Mouse (Mus musculus): ENCODE data around the gene Slc15a2.

Gene Slc15a2

DNA sequence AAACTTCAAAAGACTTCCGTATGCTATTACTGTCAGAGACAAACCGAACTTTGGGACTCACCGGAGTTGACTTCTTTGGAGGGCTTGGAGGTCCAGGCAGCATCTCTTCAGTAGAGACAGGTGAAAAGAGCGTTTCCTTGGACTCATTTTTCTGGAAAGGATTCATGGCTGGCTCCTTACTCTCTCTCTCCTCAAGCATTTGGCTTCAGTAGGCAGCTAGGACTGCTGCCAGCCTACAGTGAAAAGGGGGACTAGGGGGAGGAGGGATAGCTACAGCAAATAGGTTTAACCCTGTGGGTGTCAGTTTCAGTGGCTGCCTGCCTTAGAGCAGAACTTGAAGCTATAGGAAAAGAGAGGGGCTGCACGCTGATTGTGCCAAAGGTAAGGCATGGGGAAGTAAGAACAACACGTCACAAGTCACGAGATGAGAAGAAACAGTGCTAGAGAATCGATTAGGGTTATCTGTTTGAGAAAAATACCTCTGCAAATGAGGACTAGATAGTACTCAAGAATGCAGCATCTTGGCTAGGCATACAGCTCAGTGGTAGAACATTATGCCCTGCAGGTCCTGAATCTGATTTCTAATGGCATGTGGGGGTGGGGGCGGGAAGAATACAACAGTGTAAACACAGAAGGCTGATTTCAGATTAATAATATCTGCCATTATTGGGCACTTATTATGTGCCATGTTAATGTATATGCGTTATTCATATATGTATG is at the start of gene Slc15a2:
TSS of gene Slc15a2 (minus strand) at position 369 of the 720 bp plus-strand sequence.
- peak; percentile 92 to 94 for DNase-seq

DNA sequence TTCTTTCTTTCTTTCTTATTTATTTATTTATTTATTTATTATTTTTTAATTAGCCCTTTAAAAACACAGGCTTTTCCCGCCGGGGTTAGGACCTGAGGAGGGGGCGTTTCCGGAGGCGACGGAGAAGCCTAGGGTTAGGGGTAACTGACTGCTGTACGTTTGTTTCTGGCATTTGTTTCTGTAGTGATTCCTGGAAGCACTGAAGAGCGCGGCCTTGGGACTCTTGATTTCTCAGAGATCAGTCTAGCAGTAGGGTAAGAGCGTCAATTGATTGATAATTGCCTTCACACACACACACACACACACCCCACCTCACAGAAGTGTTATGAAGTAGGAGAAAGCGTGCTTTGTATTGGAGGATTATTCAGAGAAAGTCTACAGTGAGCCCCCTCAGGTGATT is 44.1 kb upstream of the Slc15a2 start:
- no peak for DNase-seq

- peak; percentile 92 to 95 for DNase-seq
Observed at GRCm38 (mm10) chr16:36828054-36828786, 43.5 kb upstream of the Slc15a2 start, which contains the start of gene Iqcb1. Gene Iqcb1, plus strand, starts transcription at chr16:36828385.

DNA sequence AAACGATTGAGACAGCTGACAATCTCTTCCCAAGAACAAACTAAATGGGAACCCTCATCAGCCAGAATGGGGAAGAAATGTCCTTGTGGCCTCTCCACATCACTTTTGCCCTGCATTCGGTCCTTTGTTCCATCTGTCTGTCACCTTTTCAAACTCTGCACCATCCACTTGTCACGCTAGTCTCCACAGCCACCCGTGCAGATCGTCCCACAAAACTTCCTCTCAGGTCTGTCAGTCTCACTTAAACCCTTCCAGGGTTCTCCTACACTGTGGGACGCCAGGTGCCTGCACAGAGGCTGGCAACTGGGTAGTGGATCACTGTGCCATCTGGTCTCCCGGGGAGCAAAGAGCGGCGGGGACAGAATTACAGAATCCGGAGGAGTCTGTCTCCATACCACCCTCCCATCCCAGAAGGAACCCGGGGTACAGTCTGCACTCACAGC is 42.9 kb upstream of the Slc15a2 start:
- no peak for DNase-seq

- DNase-seq, result no peak
Observed at GRCm38 (mm10) chr16:36821474-36821873, 36.7 kb upstream of the Slc15a2 start.

GRCm38 (mm10) chr16:36820747-36821146 is 36.0 kb upstream of the Slc15a2 start:
- no peak for DNase-seq

DNA sequence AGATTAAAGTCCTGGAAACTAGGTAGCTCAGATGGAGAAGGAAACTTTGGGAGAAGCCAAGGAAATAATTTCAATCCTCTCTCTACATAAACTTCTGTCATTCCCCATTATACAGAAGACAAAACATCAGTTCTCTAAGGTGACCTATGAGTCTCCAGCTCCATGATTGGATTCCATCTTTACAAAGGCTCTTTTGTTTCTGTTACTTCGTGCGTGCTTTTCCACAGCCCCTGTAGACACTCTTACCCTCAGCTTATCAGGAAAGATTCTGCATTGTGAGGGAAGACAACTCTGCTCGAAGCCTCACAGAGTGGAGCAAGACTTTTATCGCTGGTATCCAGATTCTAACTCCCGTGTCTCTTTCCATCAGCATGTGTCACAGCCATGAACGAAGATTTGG is 35.3 kb upstream of the Slc15a2 start:
- no peak for DNase-seq

- DNase-seq, result peak; percentile 87 to 89
Observed at GRCm38 (mm10) chr16:36817321-36817926, 32.7 kb upstream of the Slc15a2 start.

DNA sequence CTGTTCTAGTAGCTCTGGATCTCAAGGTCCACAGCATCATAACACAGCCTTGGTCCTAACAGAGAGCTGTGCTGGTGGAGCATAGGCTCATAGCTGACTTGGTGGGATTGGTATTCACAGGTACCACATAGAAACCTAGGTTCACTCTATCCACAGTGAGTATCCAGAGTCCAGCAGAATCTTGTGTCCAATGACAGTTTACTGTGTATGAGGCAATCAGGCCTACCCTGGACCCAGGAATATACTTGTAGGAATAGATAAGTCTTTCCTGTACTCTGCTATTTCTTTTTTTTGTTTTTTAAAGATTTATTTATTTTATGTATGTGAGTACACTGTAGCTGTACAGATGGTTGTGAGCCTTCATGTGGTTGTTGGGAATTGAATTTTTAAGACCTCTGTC is 32.2 kb upstream of the Slc15a2 start:
- DNase-seq, result peak in 1 of 2 experiments; percentile 8

DNA sequence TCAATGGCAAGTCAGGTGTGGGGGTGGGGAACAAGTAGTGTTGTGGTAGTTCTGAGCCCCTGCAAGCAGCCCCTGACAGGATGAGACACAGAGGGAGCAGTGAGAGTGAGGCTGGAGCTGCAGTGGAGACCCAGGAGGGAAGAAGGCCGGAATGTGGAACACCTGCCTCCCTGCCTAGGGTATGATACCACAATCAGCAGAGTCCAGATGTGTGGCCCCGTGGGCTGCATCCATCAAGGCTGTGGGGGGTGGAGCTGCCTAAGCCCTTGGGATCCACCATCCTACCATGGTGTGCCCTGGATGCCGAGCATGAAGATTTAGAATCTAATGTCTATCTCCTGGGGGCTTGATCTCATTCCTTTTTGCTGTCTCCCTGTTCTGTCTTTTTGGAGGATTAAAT is 28.9 kb upstream of the Slc15a2 start:
- DNase-seq, result no peak

GRCm38 (mm10) chr16:36808616-36809015 is 23.9 kb upstream of the Slc15a2 start:
- DNase-seq, result no peak

GRCm38 (mm10) chr16:36802361-36802760 is 17.6 kb upstream of the Slc15a2 start:
- no peak for DNase-seq

DNA sequence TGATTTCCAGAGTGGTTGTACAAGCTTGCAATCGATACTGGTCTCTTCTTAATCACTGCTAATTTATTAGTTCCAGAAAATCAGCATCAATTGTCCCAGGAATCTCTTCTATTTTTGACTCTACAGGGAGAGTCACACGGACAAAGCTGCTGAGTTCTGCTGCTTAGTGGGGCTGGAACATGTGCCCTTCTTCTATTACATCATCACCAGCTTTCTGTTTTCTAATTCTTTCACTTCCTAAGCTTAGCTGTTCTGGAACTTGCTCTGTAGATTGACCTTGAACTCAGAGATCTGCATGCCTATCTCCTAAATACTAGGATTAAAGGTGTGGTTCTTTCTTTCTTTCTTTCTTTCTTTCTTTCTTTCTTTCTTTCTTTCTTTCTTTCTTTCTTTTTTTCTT is 13.6 kb upstream of the Slc15a2 start:
- DNase-seq, result no peak

GRCm38 (mm10) chr16:36794976-36795375 is 10.2 kb upstream of the Slc15a2 start:
- DNase-seq, result no peak

- DNase-seq, result no peak
Observed at GRCm38 (mm10) chr16:36790166-36790565, 5.4 kb upstream of the Slc15a2 start.

DNA sequence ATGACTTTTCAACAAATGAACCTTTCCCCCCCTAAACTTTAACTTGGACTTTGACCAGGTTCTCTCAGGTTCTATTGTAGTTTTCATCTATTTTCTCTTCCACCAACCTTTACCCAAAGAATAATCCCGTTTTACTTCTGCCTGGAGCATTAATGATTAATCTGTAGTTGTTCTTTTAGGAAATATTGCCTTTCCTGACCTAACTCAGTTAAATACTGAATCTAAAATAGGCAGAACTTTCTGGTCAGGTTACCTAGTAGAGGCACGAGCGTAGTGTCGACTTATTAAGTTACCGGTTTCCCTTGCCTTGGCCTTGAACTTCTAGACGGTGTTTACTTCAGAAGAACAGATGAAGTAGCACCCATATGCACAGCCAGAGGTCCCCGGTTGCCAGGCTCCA is 1.7 kb upstream of the Slc15a2 start:
- no peak for DNase-seq

DNA sequence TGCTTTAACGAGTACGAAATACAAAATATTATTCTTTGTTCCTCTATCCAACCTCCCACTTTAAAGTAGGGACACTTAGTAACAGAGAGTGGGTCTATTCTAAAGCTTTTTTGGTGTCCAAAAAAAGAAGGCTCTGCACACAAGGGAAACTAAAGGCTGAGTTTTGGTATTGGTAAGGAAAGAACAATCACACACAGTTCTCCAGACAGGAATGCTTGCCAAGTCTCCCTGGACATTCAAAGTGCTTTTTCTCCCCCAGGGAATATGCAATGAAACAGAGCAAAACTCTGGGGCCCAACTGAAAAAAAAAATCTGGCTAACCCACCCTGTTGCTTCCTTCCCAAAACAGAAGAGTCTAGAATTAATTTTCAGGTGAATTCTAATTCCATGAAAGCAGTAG is 616 bp downstream of the Slc15a2 start:
- DNase-seq, result peak; percentile 36

GRCm38 (mm10) chr16:36775658-36776057 is 9.1 kb downstream of the Slc15a2 start:
- peak; percentile 68 to 71 for DNase-seq

DNA sequence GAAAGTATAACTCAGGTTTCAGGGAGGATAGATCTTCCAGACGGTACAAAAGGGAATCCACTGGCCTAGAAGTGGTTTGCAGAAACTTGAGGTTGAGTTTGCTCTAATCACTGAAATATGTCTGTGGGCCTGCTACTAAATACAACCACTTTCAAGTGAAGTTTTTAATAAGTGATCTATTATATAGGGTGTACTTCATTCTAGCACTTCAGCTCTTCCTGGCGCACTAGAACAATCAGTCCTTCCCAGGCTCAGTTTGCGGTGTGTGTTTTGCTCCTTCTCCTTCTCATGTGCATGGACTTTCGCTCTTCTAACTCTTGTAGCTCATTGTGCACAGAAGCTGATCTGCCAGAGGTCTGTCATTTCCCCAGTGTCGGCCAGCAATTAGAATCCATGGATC is 11.8 kb downstream of the Slc15a2 start:
- DNase-seq, result no peak

GRCm38 (mm10) chr16:36771703-36772102 is 13.1 kb downstream of the Slc15a2 start:
- DNase-seq, result no peak

DNA sequence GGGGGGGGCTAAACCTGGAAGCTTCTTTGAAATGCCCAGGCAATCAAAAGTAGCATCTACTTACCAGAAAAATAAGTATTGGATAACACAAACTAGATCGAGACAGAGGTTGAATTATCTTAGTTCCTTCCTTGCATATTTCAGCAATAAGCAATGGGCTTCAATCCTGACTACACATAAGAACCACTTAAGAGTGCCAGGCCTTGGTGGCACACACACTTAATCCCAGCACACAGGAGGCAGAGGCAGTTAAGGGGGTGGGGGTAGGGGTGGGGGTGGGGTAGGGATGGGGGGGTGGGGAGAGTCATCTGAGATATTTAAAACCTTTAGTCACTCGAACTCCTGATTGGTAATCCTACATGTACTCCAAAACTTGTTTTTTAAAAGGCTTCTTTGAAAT is 13.5 kb downstream of the Slc15a2 start:
- no peak for DNase-seq

- DNase-seq, result peak; percentile 31 to 36
Observed at GRCm38 (mm10) chr16:36770830-36771229, 13.9 kb downstream of the Slc15a2 start.

DNA sequence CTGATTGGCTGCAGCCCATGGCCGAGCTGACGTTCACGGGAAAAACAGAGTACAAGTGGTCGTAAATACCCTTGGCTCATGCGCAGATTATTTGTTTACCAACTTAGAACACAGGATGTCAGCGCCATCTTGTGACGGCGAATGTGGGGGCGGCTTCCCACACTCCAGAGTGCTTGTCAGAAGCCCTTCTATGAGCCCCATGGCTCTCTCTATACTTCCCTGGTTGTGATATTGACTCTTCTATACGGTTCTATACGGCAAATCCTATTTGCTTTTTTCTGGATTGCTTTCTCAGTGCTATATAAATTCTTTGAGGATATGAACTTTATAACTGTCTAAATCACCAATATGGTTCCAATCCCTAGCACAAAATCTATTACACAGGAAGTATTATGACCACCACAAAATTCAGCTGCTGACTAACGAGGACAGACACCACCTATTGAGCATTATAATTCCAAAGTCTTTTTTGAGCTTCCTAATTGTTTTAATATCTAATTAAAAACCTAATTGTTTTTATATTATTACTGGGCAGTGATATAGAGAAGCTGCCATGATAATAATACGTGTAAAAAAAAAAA is 14.5 kb downstream of the Slc15a2 start:
- no peak for DNase-seq

Data from cerebellum, postnatal 10 days (tissue).